Mouse (Mus musculus): Measurements from ENCODE around the gene Tnfrsf25. TPM values are rescaled to one million over a fixed set of nuclear protein-coding genes. Genes with fewer than 3 reads are reported as not detected.

The Tnfrsf25 gene
- total RNA-seq, 2 experiments from 2014 or later: 0.81 to 3.2 TPM

- peak; percentile 44 to 52 for DNase-seq
- intact Hi-C loops (cut with DNase I): no loop called here
These were observed 3.9 kb downstream of the Tnfrsf25 start for GRCm38 (mm10) chr4:152119396-152120292.

- intact Hi-C loops (cut with DNase I): no loop called here
- no peak for DNase-seq
These were observed 4.8 kb downstream of the Tnfrsf25 start for GRCm38 (mm10) chr4:152120311-152121182.

DNA sequence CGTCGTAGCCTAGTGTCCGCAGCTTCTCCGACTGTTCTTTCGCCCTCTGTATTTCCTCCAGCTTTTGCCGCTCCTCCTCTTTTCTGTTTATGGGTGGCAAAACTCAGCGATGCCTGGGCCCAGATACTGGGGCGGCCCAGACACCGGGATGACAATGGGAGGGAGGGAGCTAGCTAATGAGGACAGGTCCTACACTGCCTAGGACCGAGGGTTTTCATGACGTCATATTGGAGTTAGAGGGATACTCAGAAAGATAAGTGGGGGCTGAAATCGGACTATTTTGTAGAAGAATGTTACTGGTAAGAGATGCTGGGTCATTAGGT lies 5.4 kb downstream of the Tnfrsf25 start:
- intact Hi-C loops (cut with DNase I): no loop called here
- DNase-seq: no peak

DNA sequence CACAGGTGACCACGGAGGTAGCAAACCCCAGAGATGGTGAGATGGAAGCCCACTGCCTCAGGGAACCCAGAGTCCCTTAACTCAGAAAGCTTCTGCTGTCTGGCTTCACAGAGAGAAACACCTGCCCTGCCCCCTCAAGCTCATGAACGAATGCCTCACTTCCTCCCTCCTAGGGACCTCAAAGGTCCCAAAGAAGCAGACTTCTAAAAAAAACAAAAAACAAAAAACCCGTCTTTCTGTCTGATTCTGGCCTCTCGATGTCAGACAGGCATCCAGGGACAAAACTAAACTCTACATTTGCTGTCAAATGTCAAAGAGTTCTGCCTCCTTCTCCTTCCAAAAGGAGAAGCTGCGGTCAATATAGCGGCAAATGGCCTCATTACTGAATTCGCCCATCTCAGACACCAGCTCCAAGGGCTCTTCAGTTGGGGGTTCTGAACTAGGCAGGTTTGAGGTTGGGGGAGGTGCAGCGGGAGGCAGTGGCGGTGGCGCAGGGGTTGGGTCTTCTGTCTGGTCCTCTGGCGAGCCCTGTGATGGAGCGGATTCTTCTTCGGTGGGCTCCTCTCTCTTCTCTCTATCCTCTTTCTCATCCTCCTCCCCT lies 8.7 kb downstream of the Tnfrsf25 start:
- DNase-seq: no peak
- intact Hi-C loops (cut with DNase I): no loop called here

GRCm38 (mm10) chr4:152125161-152126025 lies 9.7 kb downstream of the Tnfrsf25 start:
- intact Hi-C loops (cut with DNase I): no loop called here
- peak; percentile 77 to 79 for DNase-seq

DNA sequence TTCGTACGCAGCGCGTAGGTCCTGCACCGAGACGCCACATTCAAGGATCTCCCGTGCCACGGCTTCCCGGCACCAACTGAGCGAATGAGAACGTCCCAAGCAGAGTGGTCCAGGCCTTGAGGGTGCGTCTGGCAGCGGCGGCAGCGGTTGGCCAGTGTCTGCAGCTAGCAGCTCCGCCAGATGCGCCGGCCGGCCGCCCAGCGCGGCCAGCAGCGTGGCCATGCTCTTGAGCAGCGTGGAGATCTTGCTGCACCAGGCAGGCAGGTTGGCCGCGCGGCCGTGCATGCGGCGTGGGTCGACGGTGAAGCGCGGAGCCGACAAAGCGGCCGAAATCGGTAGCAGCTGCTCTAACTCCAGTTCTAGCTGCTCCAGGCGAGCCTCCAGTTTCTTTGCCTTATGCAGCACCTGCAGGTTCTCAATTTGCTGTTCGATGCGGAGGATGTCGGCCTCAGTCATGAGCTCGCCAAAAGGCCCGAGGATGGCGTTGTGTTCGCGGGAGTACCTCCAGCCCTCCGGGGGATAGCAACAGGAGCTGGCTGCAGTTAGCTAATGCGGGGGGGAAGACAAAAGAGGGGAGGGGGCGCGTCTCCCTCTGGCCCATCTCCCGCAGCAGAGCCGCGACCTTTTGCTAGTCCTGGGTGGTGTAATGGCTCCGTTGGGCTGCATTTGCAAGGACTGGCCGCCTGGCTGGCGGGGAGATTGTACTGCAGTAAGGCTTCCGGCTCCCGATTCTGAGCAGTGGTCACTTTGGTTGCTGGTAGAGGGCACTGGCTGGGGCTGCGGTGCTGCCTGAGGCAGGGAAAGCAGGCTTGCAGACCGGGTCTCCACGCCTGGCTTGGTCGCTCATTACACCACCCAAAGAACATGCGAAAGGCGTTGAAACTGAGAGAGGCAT lies 10.5 kb downstream of the Tnfrsf25 start:
- intact Hi-C loops (cut with DNase I): no loop called here

GRCm38 (mm10) chr4:152127884-152128283 lies 12.2 kb downstream of the Tnfrsf25 start:
- no peak for DNase-seq
- intact Hi-C loops (cut with DNase I): no loop called here

More for the DNA sequence above, 10.5 kb downstream of the Tnfrsf25 start:
- DNase-seq: peak; percentile 35 to 42

GRCm38 (mm10) chr4:152128784-152129183 lies 13.1 kb downstream of the Tnfrsf25 start:
- intact Hi-C loops (cut with DNase I): no loop called here
- no peak for DNase-seq

- intact Hi-C loops (cut with DNase I): no loop called here
- no peak for DNase-seq
These were observed 13.7 kb downstream of the Tnfrsf25 start for GRCm38 (mm10) chr4:152129395-152129930.

GRCm38 (mm10) chr4:152130771-152131653 lies 15.3 kb downstream of the Tnfrsf25 start:
- intact Hi-C loops (cut with DNase I): no loop called here
- DNase-seq: peak; percentile 68 to 73

- no peak for DNase-seq
- intact Hi-C loops (cut with DNase I): no loop called here
These were observed 16.4 kb downstream of the Tnfrsf25 start for GRCm38 (mm10) chr4:152131809-152132771.

GRCm38 (mm10) chr4:152132772-152133169 lies 17.0 kb downstream of the Tnfrsf25 start:
- DNase-seq: no peak
- intact Hi-C loops (cut with DNase I): no loop called here

- DNase-seq: no peak
These were observed 17.5 kb downstream of the Tnfrsf25 start for GRCm38 (mm10) chr4:152133213-152133612.

GRCm38 (mm10) chr4:152134507-152134906 lies 18.8 kb downstream of the Tnfrsf25 start:
- intact Hi-C loops (cut with DNase I): no loop called here
- peak in 1 of 2 experiments; percentile 55 for DNase-seq

More at GRCm38 (mm10) chr4:152133213-152133612, 17.5 kb downstream of the Tnfrsf25 start:
- intact Hi-C loops (cut with DNase I): no loop called here

DNA sequence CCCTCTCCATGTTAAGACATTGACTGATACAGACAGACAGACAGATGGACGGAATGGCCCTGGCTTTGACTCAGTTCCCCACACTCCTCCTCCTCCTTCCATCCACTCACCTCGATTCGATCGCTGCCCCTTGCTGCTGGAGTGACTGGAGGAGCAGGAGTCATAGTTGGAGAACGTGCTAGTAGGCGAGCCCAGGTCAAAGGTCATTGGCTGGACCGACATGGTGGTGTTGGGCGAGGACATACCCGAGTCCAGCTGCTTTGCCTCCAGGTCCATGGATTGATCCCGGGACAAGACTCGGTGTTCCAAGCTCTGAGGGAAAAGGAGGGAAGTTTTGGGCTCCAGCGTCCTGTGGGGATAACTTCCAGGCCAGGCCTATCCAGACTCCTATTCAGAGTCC lies 19.6 kb downstream of the Tnfrsf25 start:
- intact Hi-C loops (cut with DNase I): no loop called here

DNA sequence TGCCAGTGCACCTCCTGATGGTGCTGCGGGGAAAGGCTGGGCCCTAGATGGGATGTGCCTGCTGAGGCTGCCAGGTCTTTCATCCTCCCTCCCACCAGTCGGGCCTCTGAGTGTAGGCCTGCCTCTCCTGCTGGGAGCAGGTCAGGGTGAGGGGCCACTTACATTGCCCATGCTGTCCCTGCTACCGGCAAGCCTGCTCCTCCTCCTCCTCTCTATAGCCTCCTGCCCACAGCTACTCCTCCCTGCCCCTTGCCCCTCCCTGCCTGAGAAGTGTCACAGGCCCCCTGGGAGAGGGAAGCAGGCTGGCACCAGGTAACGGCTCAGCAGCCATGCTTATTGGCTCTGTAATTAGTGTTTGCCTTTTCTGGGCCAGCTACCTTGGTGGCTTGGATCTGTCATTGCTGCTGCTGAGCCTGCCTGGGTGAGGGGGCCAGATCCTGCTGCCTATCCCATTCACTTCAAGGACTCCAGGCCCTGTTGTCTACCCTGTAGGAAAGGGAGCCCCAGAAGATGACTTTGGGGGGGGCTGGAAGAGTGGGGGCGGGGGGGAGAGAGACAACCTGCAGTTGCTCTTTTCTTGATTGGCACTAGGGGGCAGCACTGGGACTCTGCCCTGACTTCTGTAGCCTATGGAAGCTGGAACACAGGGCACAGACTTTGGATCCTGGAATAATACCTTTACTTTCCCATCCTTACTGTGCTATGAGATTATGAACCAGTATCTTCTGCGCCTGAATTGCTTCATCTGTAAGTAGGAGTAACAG lies 20.6 kb downstream of the Tnfrsf25 start:
- DNase-seq: no peak
- intact Hi-C loops (cut with DNase I): no loop called here

More for the DNA sequence above, 19.6 kb downstream of the Tnfrsf25 start:
- no peak for DNase-seq
